Mouse (Mus musculus): ENCODE measurements around the gene Endov.

DNA sequence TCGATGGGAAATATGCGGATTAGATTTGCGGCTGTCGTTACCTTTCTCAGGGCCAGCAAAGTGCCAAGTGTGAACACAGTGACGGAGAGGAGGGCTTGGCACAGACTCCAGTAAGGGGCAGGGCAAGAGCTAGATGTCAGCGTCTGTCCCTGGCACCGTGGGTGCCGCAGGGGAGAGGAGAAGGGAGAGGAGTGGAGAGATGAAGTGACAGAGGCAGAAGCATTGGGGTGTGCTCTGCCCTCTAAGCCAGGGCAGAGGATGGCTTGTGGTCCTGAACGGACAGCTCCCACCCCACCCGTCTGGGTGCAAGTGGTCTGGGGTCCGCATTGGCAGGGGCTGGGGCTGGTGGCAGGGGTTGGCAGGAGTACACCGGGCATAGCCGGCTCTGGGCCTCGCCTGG, 48.8 kb downstream of the Endov start:
- TF ChIP-seq CTCF (IDR thresholded peaks at IDR 0.05; ENCODE audit: low read depth, low read length) (no peak), POLR2A (IDR thresholded peaks at IDR 0.05; ENCODE audit: insufficient read depth, low read length) (no peak), EP300 (IDR thresholded peaks at IDR 0.05; ENCODE audit: insufficient read depth, low read depth, low read length) (no peak)
